Mouse (Mus musculus) erythroid progenitor cell, adult 5-6 weeks (primary cell): Measurements from ENCODE around the gene Rft1. TPM values are rescaled to one million over a fixed set of nuclear protein-coding genes. Genes with fewer than 3 reads are reported as not detected.
"Not testable (repeated sequence)": the region's sequence is repeated elsewhere in the genome, so short reads cannot be mapped to it uniquely, and the experiment has no call there.

Experiments used
- ATAC-seq: replicated peaks from 2 replicates; pipeline ENCODE4 v1.8.0; 2016; ENCODE audit warnings: moderate number of reproducible peaks, mild to moderate bottlenecking, moderate TSS enrichment, inconsistent platforms; ENCODE audit not compliant: poor library complexity, low FRiP score, severe bottlenecking
- total RNA-seq, 2 experiments: library from RNA; stranded (forward) in 1 of 2; stranded (reverse) in 1 of 2; fragments of 150-400 nt in 1 of 2; fragments of 186-747, 209-891 nt in 1 of 2; gene quantifications; 2 replicates each; pipeline versions ENCODE4 v1.2.3 to v1.2.4; 2015 to 2017; ENCODE audit warnings: low replicate concordance in 2 of 2

Gene Rft1
- total RNA-seq, 2 experiments from 2014 or later = 2.1 TPM

DNA sequence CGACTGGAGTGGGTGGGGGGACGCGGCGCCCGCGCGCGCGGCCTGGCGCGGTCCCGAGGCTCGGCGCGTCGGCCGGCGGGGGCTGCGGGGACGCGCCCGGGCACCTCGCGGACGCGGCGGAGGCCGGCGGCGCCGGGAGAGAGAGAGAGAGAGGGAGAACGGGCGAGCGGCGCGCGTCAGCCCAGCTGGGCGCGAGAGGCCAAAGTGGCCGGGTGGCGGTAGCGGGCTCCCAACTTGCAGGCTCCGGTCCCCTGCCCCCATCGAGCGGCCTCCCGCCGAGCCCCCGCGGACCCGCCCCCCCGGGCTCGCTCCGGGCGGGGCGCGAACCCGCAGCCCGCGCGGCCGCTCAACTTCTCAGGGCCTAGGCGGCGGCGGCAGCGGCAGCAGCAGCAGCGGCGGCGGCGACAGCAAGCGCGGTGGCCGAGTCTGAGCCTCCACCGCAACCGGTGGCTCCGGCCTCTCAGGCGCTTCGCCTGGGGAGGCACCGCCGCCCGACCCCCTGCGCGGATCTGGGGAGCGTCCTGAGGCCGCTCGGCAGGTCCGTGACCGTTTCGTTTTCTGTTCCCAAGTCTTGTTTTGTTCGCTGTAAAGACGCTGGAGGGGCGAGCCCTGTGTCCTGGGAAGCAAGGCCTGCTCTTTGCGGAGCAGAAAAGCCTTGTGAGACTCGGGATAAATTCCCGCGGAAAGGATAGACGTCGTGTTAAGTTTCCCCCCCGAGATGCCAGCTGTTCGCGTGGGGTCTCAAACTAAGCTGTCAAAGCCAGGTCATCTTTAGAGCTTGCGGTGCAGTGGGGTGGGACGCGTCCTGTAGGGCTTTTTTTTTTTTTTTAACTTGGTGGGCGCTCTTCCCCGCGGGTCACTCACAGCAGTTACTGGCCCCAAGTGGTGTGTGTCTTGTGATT is 62.1 kb downstream of the Rft1 start:
- peak; percentile 49 for ATAC-seq

DNA sequence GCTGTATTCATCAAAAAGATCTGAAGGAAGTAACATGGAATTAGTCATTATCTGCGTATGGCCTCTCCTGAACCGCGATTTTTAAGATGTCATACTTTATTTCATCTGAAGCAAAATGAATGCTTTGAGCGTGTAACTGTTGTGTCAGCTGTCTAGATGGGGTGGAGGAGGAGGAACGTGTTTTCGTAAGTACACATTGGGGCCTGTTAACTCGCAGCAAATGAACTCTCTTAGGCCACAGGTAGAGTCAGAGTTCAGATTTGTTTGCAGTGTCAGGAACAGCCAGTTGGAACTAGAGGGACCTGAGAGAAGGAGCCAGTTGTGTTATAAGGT is 62.8 kb downstream of the Rft1 start:
- peak; percentile 35 for ATAC-seq

DNA sequence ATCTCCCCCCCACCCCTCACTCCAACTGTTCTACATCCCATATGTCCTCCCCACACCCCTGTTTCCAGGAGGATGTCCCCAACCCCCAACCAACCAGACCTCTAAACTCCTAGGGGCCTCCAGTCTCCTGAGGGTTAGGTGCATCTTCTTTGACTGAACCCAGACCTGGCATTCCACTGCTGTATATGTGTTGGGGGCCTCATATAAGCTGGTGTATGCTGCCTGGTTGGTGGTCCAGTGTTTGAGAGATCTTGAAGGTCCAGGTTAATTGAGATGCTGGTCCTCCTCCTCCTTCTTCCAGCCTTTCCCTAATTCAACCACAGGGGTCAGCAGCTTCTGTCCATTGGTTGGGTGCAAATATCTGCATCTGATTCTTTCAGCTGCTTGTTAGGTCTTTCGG is 64.5 kb downstream of the Rft1 start:
- ATAC-seq = not testable (repeated sequence)

DNA sequence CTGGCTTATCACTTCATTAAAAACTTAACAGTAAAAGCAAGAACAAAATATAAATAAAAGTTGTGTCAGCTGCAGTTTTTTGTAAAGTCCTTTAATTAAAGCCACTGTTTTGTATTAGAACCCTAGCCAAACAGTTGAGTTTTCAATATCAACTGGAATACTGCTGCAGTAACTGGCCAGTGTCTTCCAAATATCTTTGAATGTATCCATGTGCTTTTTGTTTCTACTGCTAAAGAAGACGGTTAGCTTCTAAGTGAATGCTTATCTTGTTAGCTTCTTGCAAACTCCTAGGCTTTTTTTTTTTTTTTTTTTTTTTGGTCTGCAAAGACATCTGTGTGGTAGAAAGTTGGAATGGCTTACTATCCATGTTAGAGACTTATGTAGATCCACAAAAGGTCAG is 65.4 kb downstream of the Rft1 start:
- ATAC-seq = no peak

DNA sequence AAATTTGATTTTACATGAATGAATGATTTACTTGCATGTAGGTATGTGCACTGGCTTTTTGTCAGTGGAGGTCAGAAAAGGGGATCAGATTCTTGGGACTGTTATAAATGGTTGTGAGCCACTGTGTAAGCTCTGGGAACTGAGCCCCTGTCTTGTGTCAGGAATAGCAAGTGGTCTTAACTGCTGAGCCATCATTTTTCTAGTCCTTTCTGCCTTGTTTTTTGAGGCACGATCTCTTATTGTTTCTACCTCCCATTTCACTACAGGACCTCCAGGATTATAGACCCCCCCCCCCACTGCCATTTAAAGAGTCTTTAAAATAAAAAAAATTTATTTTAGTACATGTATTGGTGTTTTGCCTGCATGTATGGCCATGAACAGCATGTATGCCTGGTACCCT is 67.7 kb downstream of the Rft1 start:
- no peak for ATAC-seq

DNA sequence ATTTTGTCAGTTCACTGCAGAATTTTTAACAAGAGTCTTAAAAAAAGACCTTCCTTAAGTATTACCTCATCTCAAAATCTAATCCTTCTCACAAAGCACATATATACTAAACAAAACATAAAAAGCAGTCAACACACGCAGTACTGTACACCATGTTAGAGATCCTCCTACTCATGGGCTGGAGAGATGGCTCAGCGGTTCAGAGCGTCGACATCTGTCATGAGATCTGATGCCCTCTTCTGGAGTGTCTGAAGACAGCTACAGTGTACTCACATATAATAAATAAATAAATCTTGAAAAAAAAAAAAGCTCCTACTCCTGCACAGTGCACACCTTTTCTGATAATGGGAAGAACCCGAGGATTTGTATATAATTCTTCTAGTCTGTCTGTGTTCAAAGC is 68.2 kb downstream of the Rft1 start:
- no peak for ATAC-seq

DNA sequence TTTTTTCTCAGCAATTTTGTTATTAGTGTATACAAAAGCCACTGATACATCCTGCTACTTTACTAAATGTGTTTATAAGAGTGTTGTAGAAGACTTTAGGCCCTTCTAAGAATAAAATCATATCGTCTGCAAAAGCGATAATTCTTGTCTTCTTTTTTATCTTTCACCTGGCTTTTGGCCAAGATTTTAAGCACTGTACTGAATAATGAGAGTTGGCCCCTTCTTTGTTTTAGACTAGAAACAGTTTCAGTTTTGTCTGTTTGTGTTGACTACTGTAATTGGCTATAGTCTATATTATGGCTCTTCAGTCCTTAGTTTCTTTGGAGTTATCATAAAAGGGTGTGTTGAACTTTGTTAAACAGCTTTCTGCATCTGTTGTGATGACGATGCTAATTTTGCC is 77.7 kb downstream of the Rft1 start:
- ATAC-seq = no peak

DNA sequence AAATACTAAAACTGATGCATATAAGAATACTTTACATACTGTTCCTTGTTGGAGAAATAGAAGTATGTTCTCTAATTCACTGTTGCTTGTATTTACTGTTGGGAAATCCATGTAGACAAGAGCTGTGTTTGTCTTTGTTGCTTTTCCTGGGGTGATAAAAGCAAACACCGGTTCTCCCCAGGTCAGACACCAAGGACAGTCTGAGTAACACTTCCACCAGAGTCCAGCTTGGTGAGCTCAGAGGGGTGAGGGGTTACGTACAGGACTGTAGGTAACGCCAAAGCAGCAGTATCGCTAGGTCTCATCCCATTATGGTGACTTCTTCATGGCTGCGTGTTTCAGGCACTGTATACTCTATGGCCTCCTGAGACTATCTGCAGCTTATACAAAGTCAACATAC is 80.5 kb downstream of the Rft1 start:
- no peak for ATAC-seq

DNA sequence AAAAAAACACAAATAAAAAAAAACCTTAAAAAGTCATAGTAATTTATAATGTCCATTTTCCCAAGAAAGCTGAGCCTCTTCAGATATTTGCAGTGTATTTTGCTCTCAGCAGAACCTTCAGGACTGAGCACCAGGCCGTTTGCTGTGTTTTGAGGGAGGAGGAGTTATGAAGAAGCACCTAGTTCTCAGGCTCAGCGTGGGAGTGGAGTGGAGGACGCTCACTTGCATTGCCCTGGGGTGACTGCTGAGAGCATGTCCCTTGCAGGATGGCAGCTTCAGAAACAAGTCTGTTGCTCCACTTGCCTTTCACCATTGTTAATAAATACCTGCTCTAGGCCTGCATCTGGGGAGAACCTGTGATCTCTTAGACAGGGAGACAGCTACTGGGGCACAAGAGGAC is 81.7 kb downstream of the Rft1 start:
- ATAC-seq = no peak

DNA sequence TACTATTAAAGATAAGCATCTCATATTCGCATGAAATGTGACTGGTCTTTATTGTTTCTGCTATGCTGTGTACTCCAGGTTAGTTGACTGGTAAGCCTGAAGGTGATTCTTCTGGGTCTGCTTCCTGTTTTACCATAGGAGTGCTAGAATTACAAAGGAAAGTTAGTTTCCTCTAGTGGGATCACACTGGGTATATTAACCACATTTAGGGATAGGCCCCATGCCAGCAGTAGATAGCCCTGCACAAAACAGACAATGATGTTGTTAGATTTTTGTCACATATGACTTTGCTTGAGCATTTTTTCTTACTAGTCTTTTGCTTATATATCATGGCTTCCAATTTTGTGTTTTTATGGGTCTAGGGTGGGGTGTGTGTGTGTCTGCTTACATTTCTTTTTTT is 82.3 kb downstream of the Rft1 start:
- ATAC-seq = no peak

Other genes starting within 250 kb of the Rft1 start
- gene Dcp1a, start 174.8 kb upstream of the Rft1 start, total RNA-seq (2015; ENCODE audit: low replicate concordance) = 10.8 and 25.2 TPM in 2 replicates
- gene Dcp1a, start 174.8 kb upstream of the Rft1 start, total RNA-seq (2017; ENCODE audit: low replicate concordance) = 17.5 and 24.3 TPM in 2 replicates
- gene Cacna1d, start 162.9 kb upstream of the Rft1 start, total RNA-seq (2015; ENCODE audit: low replicate concordance) = 2.1 TPM in 1 of 2 replicates, not detected in the other
- 0.13 TPM in 1 of 2 replicates, not detected in the other for gene Cacna1d, start 162.9 kb upstream of the Rft1 start, total RNA-seq (2017; ENCODE audit: low replicate concordance)
- gene Tkt, start 106.0 kb upstream of the Rft1 start, total RNA-seq (2015; ENCODE audit: low replicate concordance) = 75.5 and 90.8 TPM in 2 replicates
- 145 and 161 TPM in 2 replicates for gene Tkt, start 106.0 kb upstream of the Rft1 start, total RNA-seq (2017; ENCODE audit: low replicate concordance)
- gene Prkcd, start 28.1 kb upstream of the Rft1 start, total RNA-seq (2015; ENCODE audit: low replicate concordance) = 32.4 and 35.2 TPM in 2 replicates
- 19.5 and 35.7 TPM in 2 replicates for gene Prkcd, start 28.1 kb upstream of the Rft1 start, total RNA-seq (2017; ENCODE audit: low replicate concordance)
- 22.7 and 36.0 TPM in 2 replicates for gene Sfmbt1, start 60.5 kb downstream of the Rft1 start, total RNA-seq (2015; ENCODE audit: low replicate concordance)
- 13.4 and 27.0 TPM in 2 replicates for gene Sfmbt1, start 60.5 kb downstream of the Rft1 start, total RNA-seq (2017; ENCODE audit: low replicate concordance)
- gene Tmem110, start 171.2 kb downstream of the Rft1 start, total RNA-seq (2015; ENCODE audit: low replicate concordance) = 4.3 and 5.4 TPM in 2 replicates
- 1.7 and 1.8 TPM in 2 replicates for gene Tmem110, start 171.2 kb downstream of the Rft1 start, total RNA-seq (2017; ENCODE audit: low replicate concordance)
- not detected in 2 replicates for gene Mustn1, start 224.8 kb downstream of the Rft1 start, total RNA-seq (2015; ENCODE audit: low replicate concordance)
- gene Mustn1, start 224.8 kb downstream of the Rft1 start, total RNA-seq (2017; ENCODE audit: low replicate concordance) = not detected in 2 replicates
- not detected in 2 replicates for gene Itih4, start 232.1 kb downstream of the Rft1 start, total RNA-seq (2015; ENCODE audit: low replicate concordance)
- not detected in 2 replicates for gene Itih4, start 232.1 kb downstream of the Rft1 start, total RNA-seq (2017; ENCODE audit: low replicate concordance)